Mouse (Mus musculus) spleen, embryonic (tissue): ENCODE data around the gene Engase.

ENCODE experiments used
- CTCF ChIA-PET: fragments of 350-600 bp; sonication (Branson Sonifier 250); formaldehyde crosslinking; loops from one replicate; lab custom pipeline; 2022; lab: Charles Lee

The Engase gene

DNA sequence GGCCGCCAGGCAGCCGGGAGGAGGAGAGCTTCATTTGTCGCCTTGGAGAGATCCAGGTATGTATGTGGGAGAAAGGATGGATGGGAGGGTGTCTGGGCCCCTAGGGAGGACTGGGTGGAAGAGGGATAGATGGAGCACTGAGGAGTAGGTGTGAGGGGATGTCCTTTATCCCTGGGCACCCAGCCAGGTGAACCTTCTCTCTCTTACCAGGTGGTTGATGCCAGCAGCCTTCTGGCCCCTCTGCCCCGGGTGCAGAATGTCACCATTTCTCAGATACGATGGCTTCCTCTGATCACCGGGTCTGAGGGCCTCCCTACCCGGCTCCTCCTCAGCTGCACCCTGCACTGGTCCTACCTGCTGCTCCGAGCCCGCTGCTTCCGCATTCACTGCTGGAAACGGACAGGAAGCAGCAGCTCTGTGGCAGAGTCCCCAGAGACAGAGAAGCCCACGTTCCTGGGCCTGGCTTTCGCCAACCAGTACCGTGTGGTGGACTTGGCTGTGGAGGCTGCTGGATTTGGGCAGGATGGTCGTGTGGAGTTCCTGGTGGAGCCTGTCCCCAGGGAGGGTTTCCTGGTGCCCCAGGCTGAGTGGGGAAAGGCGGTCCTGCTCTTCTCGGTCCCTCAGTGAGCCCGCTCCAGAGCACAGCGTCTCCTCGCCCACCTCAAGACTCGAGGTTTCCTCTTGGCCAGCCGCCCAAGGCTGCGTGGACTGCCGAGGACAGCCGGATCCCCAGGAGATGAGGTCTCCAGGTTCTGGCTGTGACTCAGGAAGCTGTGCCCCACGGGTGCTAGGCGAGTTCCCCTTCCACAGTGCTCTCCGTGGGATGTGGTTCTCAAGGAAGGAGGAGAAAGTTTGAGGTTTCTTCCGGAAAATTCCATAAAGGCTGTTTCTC is 10.5 kb downstream of the Engase start:
- CTCF ChIA-PET, result no interaction called here

DNA sequence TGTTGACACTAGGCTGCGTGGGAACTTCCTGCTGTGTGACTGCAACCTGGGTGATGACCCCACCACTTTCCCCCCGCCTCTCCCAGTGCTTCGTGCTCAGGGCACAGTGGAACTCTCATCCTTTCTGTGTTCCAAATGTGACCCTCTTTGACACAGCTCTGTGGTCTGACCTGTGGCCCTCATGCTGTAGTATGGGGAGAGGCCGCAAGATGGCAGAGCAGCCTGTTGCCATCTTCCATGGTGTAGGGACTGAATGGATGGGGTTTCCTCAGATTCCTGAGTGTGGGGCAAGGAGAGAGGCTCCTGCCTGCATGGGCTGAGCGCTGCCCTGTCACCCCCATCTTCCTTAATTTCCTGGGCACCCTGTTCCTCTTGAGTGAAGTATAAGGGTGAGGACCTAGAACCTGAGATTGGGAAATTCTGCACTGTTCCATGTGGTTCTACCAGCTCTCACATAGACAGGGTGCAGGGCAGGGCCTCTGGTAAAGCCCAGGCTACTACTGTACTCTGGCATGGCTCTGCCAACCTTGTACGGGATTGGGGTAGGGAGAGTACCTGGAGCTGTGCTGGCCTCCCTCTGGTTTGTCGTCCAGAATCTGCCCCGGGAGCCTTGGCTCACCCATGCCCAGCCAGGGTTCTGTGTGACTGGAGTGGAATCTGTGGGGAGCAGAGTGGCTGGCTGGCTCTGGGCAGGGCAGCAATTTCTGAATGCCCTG is 11.7 kb downstream of the Engase start:
- CTCF ChIA-PET, result no interaction called here

- CTCF ChIA-PET, result no interaction called here
Measured at GRCm38 (mm10) chr11:118488907-118489270, 12.3 kb downstream of the Engase start.

- CTCF ChIA-PET, result interaction anchor here (0.6 to 1.4 kb wide), 2 partner anchors 26 to 47 kb away, joined by 3 to 5 read pairs; no protein-coding TSS in a partner anchor
Measured at GRCm38 (mm10) chr11:118490566-118491218, 14.1 kb downstream of the Engase start.

DNA sequence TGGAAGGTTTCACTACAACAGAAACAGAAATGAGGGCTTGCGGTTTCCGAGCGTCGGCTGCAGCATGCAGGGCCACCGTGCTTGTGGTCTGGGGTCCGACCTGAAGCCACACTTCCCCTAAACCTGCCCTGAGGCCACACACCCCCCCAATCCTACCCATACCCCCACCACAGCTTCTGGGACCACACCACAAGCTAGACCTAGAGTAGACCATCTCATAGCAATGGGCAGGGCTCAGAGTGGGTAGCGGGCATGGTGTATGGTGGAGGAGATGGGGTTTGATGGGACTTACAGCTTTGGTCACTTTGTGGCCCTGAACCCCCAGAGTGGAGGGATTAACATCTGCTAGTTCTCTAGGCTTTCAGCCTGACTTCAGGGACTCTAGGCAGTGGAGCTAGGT is 14.6 kb downstream of the Engase start:
- CTCF ChIA-PET, result interaction anchor here (0.9 to 1.4 kb wide), 2 partner anchors 46 to 47 kb away, joined by 3 to 5 read pairs; no protein-coding TSS in a partner anchor

GRCm38 (mm10) chr11:118493458-118493857 is 16.8 kb downstream of the Engase start:
- CTCF ChIA-PET, result interaction anchor here (1.2 kb wide), 1 partner anchor 30 kb away, joined by 3 read pairs; no protein-coding TSS in a partner anchor

- CTCF ChIA-PET, result interaction anchor here (1.2 kb wide), 1 partner anchor 31 kb away, joined by 3 read pairs; no protein-coding TSS in a partner anchor
Measured at GRCm38 (mm10) chr11:118494001-118494737, 17.5 kb downstream of the Engase start.

DNA sequence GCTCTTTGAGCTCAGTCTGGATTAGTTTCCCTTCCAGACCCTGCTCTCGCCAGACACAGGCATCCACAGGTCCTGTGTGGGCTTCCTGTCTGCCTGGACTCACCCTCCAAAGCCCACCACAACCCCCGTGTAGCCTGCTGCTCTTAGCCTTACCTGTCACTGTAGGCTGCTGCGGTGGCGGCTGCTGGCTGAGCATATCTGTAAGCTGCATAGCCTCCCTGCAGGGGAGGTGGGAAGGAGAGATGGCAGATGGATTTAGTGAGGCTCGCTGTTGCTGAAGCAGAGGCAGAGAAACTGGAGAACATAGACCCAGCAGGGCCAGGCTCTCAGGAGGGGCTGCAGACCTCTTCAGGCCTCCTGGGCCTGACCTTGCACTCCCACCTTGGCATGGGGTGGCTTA is 18.4 kb downstream of the Engase start:
- CTCF ChIA-PET, result no interaction called here

DNA sequence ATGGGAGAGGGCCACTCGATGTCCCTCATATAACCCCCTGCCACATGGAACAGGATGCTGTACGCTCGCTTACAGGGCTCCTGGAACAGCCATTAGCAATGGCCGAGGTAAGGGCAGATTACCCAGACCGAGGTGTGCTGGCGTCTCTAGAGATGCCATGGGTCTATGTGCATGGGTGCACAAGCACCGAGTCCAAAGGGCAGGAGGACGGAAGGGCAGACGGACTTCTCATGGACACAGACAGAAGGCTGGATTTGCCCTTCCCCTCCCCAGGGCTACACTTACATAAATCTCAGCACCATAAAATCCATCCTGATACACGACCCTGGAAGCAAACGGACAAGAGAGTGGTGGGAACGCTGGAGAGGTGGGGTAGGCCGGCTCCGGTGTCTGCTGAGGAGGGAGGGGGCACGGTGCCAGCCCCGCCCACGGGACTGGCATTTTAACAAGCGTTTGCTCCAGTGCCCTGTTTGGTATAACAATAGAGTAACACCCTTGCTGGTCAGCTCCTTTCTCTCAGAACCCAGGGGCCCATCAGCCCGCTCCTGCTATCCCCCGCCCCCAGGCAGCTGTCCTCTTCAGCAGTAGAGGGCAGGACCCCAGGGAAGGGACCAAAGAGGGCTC is 19.5 kb downstream of the Engase start:
- CTCF ChIA-PET, result no interaction called here

GRCm38 (mm10) chr11:118502990-118503389 is 26.4 kb downstream of the Engase start:
- CTCF ChIA-PET, result interaction anchor here (0.6 to 0.8 kb wide), 2 partner anchors 51 to 128 kb away, joined by 3 read pairs; no protein-coding TSS in a partner anchor

GRCm38 (mm10) chr11:118503418-118504179 is 27.0 kb downstream of the Engase start:
- CTCF ChIA-PET, result interaction anchor here (0.6 to 0.8 kb wide), 2 partner anchors 52 to 127 kb away, joined by 3 read pairs; no protein-coding TSS in a partner anchor

DNA sequence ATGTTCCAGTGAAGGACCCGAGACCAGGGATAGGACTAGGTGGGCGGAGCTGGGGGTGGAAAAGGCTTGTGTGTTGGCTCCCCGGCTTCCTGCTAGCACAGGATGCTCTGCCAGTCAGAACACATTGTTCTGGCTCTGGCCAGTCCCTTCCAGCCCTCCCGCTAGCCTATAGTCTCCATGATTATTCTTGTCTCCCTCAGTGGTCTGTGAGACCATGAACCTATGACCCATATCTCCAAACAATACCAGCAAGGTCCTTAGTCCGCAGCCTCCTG is 27.5 kb downstream of the Engase start:
- CTCF ChIA-PET, result no interaction called here

DNA sequence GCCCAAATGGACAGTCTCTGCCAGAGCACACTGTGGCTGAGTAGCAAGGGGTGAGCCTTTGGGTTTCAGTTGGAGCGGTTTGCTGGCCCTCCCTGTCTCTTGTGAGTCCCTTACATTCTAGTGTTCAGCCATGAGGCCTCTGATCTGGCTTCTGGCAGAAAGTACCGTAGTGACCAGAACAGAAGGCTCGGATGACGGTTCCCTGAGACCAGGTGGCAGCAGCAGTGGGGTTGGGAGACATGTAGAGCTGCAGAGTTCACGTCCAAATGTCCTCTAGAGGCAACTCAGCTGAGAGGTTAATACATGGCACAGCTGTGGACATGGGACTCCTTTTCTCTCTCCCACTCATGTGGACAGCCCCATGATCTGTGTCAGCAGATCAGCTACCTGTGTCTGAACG is 30.5 kb downstream of the Engase start:
- CTCF ChIA-PET, result no interaction called here

GRCm38 (mm10) chr11:118507904-118508303 is 31.3 kb downstream of the Engase start:
- CTCF ChIA-PET, result interaction anchor here (0.6 kb wide), 1 partner anchor 65 kb away, joined by 3 read pairs; no protein-coding TSS in a partner anchor

GRCm38 (mm10) chr11:118508341-118508740 is 31.7 kb downstream of the Engase start:
- CTCF ChIA-PET, result no interaction called here

- CTCF ChIA-PET, result no interaction called here
Measured at GRCm38 (mm10) chr11:118511851-118512250, 35.2 kb downstream of the Engase start.

DNA sequence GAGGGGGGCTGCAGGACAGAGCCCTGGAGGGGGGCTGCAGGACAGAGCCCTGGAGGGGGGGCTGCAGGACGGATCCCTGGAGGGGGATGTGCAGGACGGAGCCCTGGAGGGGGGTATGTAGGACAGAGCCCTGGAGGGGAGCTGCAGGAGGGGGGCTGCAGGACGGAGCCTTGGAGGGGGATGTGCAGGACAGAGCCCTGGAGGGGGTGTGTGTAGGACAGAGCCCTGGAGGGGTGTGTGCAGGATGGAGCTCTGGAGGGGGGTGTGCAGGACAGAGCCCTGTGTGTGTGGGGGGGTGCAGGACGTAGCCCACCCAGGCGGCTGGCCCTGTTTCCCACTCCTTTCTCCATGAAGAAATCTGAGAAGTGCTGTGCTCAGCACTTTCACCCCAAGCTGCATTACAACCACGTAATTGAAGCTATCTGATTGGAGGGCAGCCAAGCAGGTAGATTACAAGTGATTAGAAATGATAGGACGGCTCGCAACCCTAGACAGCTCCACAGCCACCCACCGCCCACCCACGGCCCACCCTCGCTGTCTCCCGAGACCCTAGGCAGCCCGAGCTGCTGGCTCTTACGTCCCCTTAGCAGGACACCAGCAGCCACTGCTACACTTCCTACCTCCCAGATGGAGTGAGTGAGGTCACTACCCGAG is 35.8 kb downstream of the Engase start:
- CTCF ChIA-PET, result no interaction called here

DNA sequence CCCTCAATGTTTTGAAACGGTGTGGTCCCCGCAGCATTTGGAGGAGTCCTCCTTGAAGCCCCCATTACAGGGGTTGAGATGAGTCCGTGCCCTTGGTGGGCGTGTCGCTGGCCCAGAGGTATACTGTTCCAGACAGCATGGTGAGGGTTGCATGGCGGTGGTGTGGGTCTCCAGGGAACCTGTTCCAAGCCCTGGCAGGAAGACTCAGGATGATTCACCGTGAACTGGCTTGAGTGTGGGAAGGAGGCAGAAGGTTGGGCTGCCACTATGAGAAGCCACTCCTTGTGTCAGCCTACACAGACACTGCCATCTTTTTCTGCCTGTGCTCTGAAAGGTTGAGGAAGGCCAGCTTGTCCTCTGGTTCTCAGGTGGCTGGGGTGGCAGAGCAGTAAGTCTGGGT is 41.3 kb downstream of the Engase start:
- CTCF ChIA-PET, result no interaction called here

DNA sequence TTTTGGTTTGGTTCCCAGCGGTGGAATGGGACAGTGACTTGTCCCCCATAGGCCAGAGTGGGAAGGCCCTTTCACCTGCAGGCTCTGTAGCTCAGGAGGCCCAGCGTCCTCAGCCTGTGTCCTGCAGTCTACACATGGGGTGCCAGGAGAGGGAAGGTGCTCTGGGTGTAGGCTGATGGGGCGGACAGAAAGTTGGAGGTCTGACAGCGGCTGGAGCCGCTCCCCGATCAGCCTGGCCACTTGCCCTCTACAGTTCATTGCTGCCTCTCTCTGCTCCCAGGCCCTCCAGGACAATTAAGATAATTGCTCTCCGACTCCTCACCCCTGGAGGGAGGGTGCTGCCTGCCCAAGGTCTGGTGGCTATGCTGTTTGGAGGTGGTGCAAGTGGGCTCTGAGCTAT is 42.1 kb downstream of the Engase start:
- CTCF ChIA-PET, result no interaction called here
